Mouse (Mus musculus) midbrain, embryonic 11.5 days (tissue): ENCODE measurements around the gene Gp9. TPM values are rescaled to one million over a fixed set of nuclear protein-coding genes. Genes with fewer than 3 reads are reported as not detected.

Source experiments
- polyA plus RNA-seq: library from polyadenylated mRNA; unstranded; fragments of >200 nt; fragmentation: Nextera tagmentation; extraction: Ambion mirVana; gene quantifications from 2 replicates; pipeline ENCODE4 v1.2.1, GENCODE M21; 2014

Gene Gp9
- polyA plus RNA-seq, 1 experiment from 2014 or later = 2.5 TPM

Other genes with a start within 250 kb of the Gp9 start
- 1.7 and 2.3 TPM in 2 replicates for gene Arhgap25, start 244.8 kb upstream of the Gp9 start, polyA plus RNA-seq
- 3.1 and 3.5 TPM in 2 replicates for gene Prokr1, start 187.3 kb upstream of the Gp9 start, polyA plus RNA-seq
- 14.8 and 15.9 TPM in 2 replicates for gene Aplf, start 105.9 kb upstream of the Gp9 start, polyA plus RNA-seq
- 6.1 and 6.4 TPM in 2 replicates for gene Efcc1, start 47.2 kb upstream of the Gp9 start, polyA plus RNA-seq
- gene Rab43, start 34.1 kb downstream of the Gp9 start, polyA plus RNA-seq = 7.7 and 8.0 TPM in 2 replicates
- gene Gm45140, start 57.7 kb downstream of the Gp9 start, polyA plus RNA-seq = 1.9 and 4.0 TPM in 2 replicates
- gene Isy1, start 60.7 kb downstream of the Gp9 start, polyA plus RNA-seq = 66.4 and 71.5 TPM in 2 replicates
- 1,266 and 1,289 TPM in 2 replicates for gene Cnbp, start 73.0 kb downstream of the Gp9 start, polyA plus RNA-seq
- gene Copg1, start 109.7 kb downstream of the Gp9 start, polyA plus RNA-seq = 124 and 132 TPM in 2 replicates
- gene Hmces, start 135.9 kb downstream of the Gp9 start, polyA plus RNA-seq = 42.8 and 47.6 TPM in 2 replicates
- gene H1fx, start 203.6 kb downstream of the Gp9 start, polyA plus RNA-seq = 74.7 and 106 TPM in 2 replicates